Mouse (Mus musculus) right cerebral cortex, adult 18-20 months (tissue): ENCODE measurements around the gene Spr.
A peak's percentile ranks its signal among the peaks of the same experiment; 100 is the strongest.

Experiments
- DNase-seq: peaks from one replicate; pipeline ENCODE4 v3.0.0; 2022; ENCODE audit warnings: mixed read lengths

Gene Spr

GRCm38 (mm10) chr6:85117545-85118511, 19.7 kb downstream of the Spr start:
- peak; percentile 48 for DNase-seq

GRCm38 (mm10) chr6:85105033-85105615, 32.4 kb downstream of the Spr start:
- DNase-seq: no peak

GRCm38 (mm10) chr6:85103321-85103720, 34.2 kb downstream of the Spr start:
- no peak for DNase-seq

GRCm38 (mm10) chr6:85096441-85096840, 41.1 kb downstream of the Spr start:
- DNase-seq: no peak

- DNase-seq: no peak
Measured at GRCm38 (mm10) chr6:85087425-85087824, 50.1 kb downstream of the Spr start.

- no peak for DNase-seq
Measured at GRCm38 (mm10) chr6:85086645-85087044, 50.9 kb downstream of the Spr start.
